Mouse (Mus musculus): ENCODE measurements around the gene Clpb. TPM values are rescaled to one million over a fixed set of nuclear protein-coding genes. Genes with fewer than 3 reads are reported as not detected.

The Clpb gene
- polyA plus RNA-seq, 1 experiment from 2014 or later = 34.6 TPM

DNA sequence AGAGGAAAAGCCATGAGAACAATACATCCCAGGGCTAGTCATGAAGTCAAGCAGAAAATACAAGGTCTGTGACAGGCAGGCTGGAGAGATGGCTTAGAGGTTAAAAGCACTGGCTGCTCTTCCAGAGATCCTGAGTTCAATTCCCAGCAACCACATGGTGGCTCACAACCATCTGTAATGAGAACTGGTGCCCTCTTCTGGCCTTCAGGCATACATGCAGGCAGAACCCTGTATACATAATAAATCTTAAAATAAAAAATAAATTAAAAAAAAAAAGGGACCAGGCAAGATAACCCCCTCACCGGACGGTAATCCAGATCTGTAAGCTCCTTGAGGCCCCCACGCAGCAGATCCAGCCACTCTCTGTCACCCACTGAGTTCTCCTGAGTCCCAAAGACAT lies 166.9 kb downstream of the Clpb start:
- ATAC-seq (replicated peaks; ENCODE audit: low FRiP score, low read depth) (no peak), DNase-seq (ENCODE audit: low spot score) (no peak)
- H3K27me3 ChIP-seq (ENCODE audit: insufficient read depth, low read length) = no peaks in the 10 kb centered on the region
- H3K9ac ChIP-seq (ENCODE audit: low read depth, low read length) = no peak overlapping the region
- no peak overlapping the region for H3K4me2 ChIP-seq (ENCODE audit: low read length)
- H3K36me3 ChIP-seq (ENCODE audit: insufficient read depth, low read length) = peaks cover 79% of the 10 kb centered on the region
- H3K27ac ChIP-seq = no peak overlapping the region
- peak; percentile 43 for TF ChIP-seq CTCF (IDR thresholded peaks at IDR 0.05; ENCODE audit: low read depth)
- H3K4me1 ChIP-seq (replicated peaks; ENCODE audit: insufficient read depth, low read length) = peaks cover 9% of the 10 kb centered on the region; the same call in 1 of the 2 replicates
- 98% methylated on average over 3 of the region's 3 CpGs for WGBS
- no peak overlapping the region for H3K4me3 ChIP-seq (replicated peaks; ENCODE audit: low read depth, low read length)
- H3K9me3 ChIP-seq (replicated peaks; ENCODE audit: low read length) = no peaks in the 10 kb centered on the region

DNA sequence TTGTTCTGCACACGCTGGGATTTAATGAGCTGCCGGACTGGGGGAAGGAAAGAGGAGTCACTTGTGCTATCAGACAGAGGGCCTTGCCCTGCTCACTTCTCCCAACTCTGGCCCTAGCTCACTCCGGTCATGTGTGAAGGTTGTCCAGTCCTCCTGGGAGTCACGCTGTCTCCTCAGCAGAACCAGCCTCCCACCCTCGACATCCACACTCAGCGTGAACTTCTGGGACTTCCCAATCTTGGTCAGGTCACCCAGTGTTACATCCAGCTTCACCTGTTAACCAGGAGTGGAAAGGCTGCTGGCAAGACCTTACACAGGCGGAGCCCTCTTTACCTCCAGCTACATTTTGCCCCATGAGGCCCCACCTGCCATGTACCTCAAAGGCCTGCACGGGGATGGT lies 168.0 kb downstream of the Clpb start:
- Histone ChIP-seq H3K27ac (no peak overlapping the region), H3K4me2 (ENCODE audit: low read length) (no peak overlapping the region), H3K9ac (ENCODE audit: low read depth, low read length) (no peak overlapping the region), H3K4me3 (replicated peaks; ENCODE audit: low read depth, low read length) (no peak overlapping the region), H3K36me3 (ENCODE audit: insufficient read depth, low read length) (peaks cover 68% of the 10 kb centered on the region), H3K9me3 (replicated peaks; ENCODE audit: low read length) (no peaks in the 10 kb centered on the region), H3K4me1 (replicated peaks; ENCODE audit: insufficient read depth, low read length) (peaks cover 11% of the 10 kb centered on the region; the same call in 1 of the 2 replicates), H3K27me3 (ENCODE audit: insufficient read depth, low read length) (no peaks in the 10 kb centered on the region)
- WGBS = 91% methylated on average over 8 of the region's 8 CpGs
- no peak for TF ChIP-seq CTCF (IDR thresholded peaks at IDR 0.05; ENCODE audit: low read depth)
- ATAC-seq (replicated peaks; ENCODE audit: low FRiP score, low read depth) = no peak
- no peak for DNase-seq (ENCODE audit: low spot score)

DNA sequence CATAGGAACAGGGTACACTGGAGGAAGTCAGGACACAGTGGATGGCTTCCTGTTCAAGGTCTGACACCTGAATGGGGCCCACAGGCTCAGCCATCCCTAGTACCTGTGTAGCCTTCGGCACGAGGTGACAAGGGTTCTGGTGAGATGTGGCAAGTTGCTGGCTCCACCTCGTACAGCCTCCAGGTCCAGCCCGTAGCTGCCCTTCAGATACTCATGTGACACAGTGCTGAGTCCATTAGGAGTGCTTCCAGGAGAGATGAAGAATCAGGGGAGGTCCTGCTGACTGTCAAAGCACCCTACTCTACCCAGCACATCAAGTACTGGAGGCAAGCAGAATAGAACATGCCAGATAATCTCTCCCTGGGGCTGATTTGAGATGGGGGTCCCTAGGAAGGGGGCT lies 168.9 kb downstream of the Clpb start:
- Histone ChIP-seq H3K27me3 (ENCODE audit: insufficient read depth, low read length) (no peaks in the 10 kb centered on the region), H3K27ac (no peak overlapping the region), H3K4me1 (replicated peaks; ENCODE audit: insufficient read depth, low read length) (peaks cover 11% of the 10 kb centered on the region; the same call in 1 of the 2 replicates), H3K36me3 (ENCODE audit: insufficient read depth, low read length) (peaks cover 59% of the 10 kb centered on the region), H3K4me3 (replicated peaks; ENCODE audit: low read depth, low read length) (no peak overlapping the region), H3K9ac (ENCODE audit: low read depth, low read length) (no peak overlapping the region), H3K4me2 (ENCODE audit: low read length) (no peak overlapping the region), H3K9me3 (replicated peaks; ENCODE audit: low read length) (no peaks in the 10 kb centered on the region)
- no peak for ATAC-seq (replicated peaks; ENCODE audit: low FRiP score, low read depth)
- TF ChIP-seq CTCF (IDR thresholded peaks at IDR 0.05; ENCODE audit: low read depth) = no peak
- no peak for DNase-seq (ENCODE audit: low spot score)
- WGBS = 90% methylated on average over 4 of the region's 4 CpGs

DNA sequence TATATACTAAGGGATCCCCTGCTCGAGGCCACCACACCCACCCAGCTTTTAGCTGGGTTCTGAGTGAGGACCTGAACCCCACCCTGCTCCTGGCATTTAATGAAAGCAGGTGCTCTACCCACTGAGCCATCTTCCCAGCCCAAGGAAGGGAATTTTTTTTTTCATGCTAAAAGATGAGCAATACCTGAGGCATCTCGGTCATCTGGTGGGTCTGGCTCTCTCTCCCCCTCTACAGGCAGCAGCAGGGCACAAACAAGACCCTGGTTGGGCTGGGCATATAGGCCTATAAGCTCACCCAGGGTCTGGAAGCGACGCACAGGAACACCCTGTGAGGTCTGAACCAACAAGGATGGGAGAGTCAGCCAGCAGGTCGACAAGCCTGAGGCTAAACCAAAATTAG lies 169.9 kb downstream of the Clpb start:
- no peaks in the 10 kb centered on the region for H3K9me3 ChIP-seq (replicated peaks; ENCODE audit: low read length)
- no peak for ATAC-seq (replicated peaks; ENCODE audit: low FRiP score, low read depth)
- no peak for DNase-seq (ENCODE audit: low spot score)
- no peak overlapping the region for H3K9ac ChIP-seq (ENCODE audit: low read depth, low read length)
- H3K36me3 ChIP-seq (ENCODE audit: insufficient read depth, low read length) = peaks cover 52% of the 10 kb centered on the region
- no peaks in the 10 kb centered on the region for H3K27me3 ChIP-seq (ENCODE audit: insufficient read depth, low read length)
- H3K4me1 ChIP-seq (replicated peaks; ENCODE audit: insufficient read depth, low read length) = peaks cover 11% of the 10 kb centered on the region; the same call in 1 of the 2 replicates
- WGBS = 74% methylated on average over 5 of the region's 5 CpGs
- H3K4me3 ChIP-seq (replicated peaks; ENCODE audit: low read depth, low read length) = no peak overlapping the region
- H3K27ac ChIP-seq = no peak overlapping the region
- TF ChIP-seq CTCF (IDR thresholded peaks at IDR 0.05; ENCODE audit: low read depth) = no peak; the same call in 1 of the 2 replicates
- H3K4me2 ChIP-seq (ENCODE audit: low read length) = no peak overlapping the region

DNA sequence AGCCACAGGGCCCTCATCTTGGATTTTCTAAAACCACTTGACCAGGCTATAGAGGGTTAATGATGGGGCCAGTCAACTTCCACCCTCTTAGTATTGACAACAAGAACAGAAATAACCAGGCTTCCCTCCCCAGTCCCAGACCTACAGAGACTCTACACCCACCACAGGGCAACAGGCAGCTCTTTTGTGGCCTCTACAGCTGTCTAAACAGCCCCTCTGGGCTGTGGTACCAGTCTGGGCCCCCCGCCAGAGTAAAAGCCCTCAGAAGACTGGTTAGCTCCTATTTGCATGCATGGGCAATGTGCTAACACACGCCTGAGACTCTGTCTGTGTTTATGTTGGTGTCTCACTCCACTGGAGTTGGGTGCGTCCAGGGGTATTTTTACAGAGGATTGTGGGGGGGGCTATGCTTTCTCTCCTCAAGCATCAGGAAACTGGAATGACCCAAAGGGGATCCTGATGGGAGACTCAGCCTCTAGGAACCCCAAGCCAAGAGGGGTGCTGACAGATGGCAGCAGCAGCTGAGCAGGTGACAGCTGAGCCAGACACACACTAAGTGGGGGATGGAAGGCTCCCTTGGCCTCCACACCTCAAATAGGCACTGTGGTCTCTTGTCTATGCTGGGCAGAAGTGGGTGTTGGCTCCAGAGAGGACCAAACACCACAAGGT lies 170.6 kb downstream of the Clpb start:
- peaks cover 13% of the 10 kb centered on the region; the same call in 1 of the 2 replicates for H3K4me1 ChIP-seq (replicated peaks; ENCODE audit: insufficient read depth, low read length)
- peaks cover 45% of the 10 kb centered on the region for H3K36me3 ChIP-seq (ENCODE audit: insufficient read depth, low read length)
- no peak for ATAC-seq (replicated peaks; ENCODE audit: low FRiP score, low read depth)
- H3K9ac ChIP-seq (ENCODE audit: low read depth, low read length) = no peak overlapping the region
- H3K27me3 ChIP-seq (ENCODE audit: insufficient read depth, low read length) = no peaks in the 10 kb centered on the region
- H3K27ac ChIP-seq = no peak overlapping the region
- WGBS = 42% methylated on average over 3 of the region's 3 CpGs
- H3K4me3 ChIP-seq (replicated peaks; ENCODE audit: low read depth, low read length) = no peak overlapping the region
- TF ChIP-seq CTCF (IDR thresholded peaks at IDR 0.05; ENCODE audit: low read depth) = no peak
- no peak overlapping the region for H3K4me2 ChIP-seq (ENCODE audit: low read length)
- DNase-seq (ENCODE audit: low spot score) = no peak
- H3K9me3 ChIP-seq (replicated peaks; ENCODE audit: low read length) = no peaks in the 10 kb centered on the region

DNA sequence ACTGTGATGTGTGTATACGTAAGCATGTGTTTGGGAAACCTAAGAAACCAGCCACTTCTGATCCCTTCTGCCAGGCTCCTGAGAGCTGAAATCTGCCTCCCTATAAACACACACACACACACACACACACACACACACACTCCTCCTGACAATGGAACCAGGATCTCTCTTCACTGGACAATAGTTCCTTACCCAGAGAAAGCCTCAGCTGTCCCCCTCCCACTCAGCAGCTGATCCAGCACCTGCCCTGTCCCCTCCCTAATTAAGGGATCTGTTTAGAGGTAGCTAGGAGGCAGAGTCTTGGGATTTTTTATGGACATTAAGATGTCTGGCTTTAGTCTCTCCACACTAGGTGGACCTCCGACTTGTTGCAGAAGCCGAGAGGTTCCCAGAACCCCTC lies 171.5 kb downstream of the Clpb start:
- Histone ChIP-seq H3K36me3 (ENCODE audit: insufficient read depth, low read length) (peaks cover 39% of the 10 kb centered on the region), H3K27ac (no peak overlapping the region), H3K4me1 (replicated peaks; ENCODE audit: insufficient read depth, low read length) (peaks cover 15% of the 10 kb centered on the region; the same call in 1 of the 2 replicates), H3K27me3 (ENCODE audit: insufficient read depth, low read length) (no peaks in the 10 kb centered on the region), H3K9me3 (replicated peaks; ENCODE audit: low read length) (no peaks in the 10 kb centered on the region), H3K4me2 (ENCODE audit: low read length) (peak overlapping the region; percentile 90), H3K4me3 (replicated peaks; ENCODE audit: low read depth, low read length) (0 out of 2 replicates have a peak overlapping the region, but pooled peaks have one; percentile 84), H3K9ac (ENCODE audit: low read depth, low read length) (no peak overlapping the region)
- 57% methylated on average over 3 of the region's 3 CpGs for WGBS
- no peak for TF ChIP-seq CTCF (IDR thresholded peaks at IDR 0.05; ENCODE audit: low read depth)
- DNase-seq (ENCODE audit: low spot score) (no peak), ATAC-seq (replicated peaks; ENCODE audit: low FRiP score, low read depth) (no peak)

All from kidney, postnatal 0 days (tissue).